Mouse (Mus musculus) hindbrain, embryonic 11.5 days (tissue): ENCODE results near the gene Klrc1. TPM values are rescaled to one million over a fixed set of nuclear protein-coding genes. Genes with fewer than 3 reads are reported as not detected.
"Not testable (repeated sequence)": the region's sequence is repeated elsewhere in the genome, so short reads cannot be mapped to it uniquely, and the experiment has no call there.

Source experiments
- ATAC-seq: fragments of 200-750 bp; cut with Nextera tagmentation; 2 replicates; pipeline ENCODE4 v1.8.0; 2017; ENCODE audit warnings: mild to moderate bottlenecking, moderate TSS enrichment, moderate library complexity; ENCODE audit not compliant: low FRiP score
- DNase-seq: peaks from one replicate; pipeline ENCODE4 v3.0.0-alpha.2; 2015; ENCODE audit warnings: low spot score
- H3K27ac ChIP-seq: fragments of 300-500 bp; sonication (generic); 2 replicates; pipeline ENCODE4 v1.5.1; 2014; ENCODE audit warnings: mild to moderate bottlenecking, low read depth, low read length
- H3K27me3 ChIP-seq: fragments of 300-500 bp; sonication (generic); 2 replicates; pipeline ENCODE4 v1.6.1; 2014; ENCODE audit warnings: mild to moderate bottlenecking, low read length, moderate library complexity, mixed read lengths; ENCODE audit not compliant: control insufficient read depth, insufficient read depth
- H3K36me3 ChIP-seq: fragments of 300-500 bp; sonication (generic); 2 replicates; pipeline ENCODE4 v1.6.1; 2014; ENCODE audit warnings: mild to moderate bottlenecking, low read length, moderate library complexity, mixed read lengths; ENCODE audit not compliant: control insufficient read depth, insufficient read depth
- H3K4me1 ChIP-seq: fragments of 300-500 bp; sonication (generic); replicated peaks from 2 replicates; pipeline ENCODE4 v1.6.1; 2014; ENCODE audit warnings: low read length, mixed read lengths; ENCODE audit not compliant: control insufficient read depth, insufficient read depth
- H3K4me2 ChIP-seq: fragments of 300-500 bp; sonication (generic); replicated peaks from 2 replicates; pipeline ENCODE4 v1.6.1; 2014; ENCODE audit warnings: mild to moderate bottlenecking, low read depth, low read length
- H3K4me3 ChIP-seq: fragments of 300-500 bp; sonication (generic); 2 replicates; pipeline ENCODE4 v1.5.1; 2014; ENCODE audit warnings: low read depth, low read length
- H3K9ac ChIP-seq: fragments of 300-500 bp; sonication (generic); 2 replicates; pipeline ENCODE4 v1.6.1; 2014; ENCODE audit warnings: low read depth, low read length
- H3K9me3 ChIP-seq: fragments of 300-500 bp; sonication (generic); 2 replicates; pipeline ENCODE4 v1.6.1; 2016; ENCODE audit warnings: low read length; ENCODE audit not compliant: control insufficient read depth
- WGBS: fragments of 180-500 bp; shearing (Covaris S2); extraction: QIAGEN DNeasy Blood & Tissue Kit; methylation state at CpG from one replicate; pipeline ENCODE4 v1.1.7; 2014; 5-methylcytosine and 5-hydroxymethylcytosine counted together
- polyA plus RNA-seq: library from polyadenylated mRNA; unstranded; fragments of >200 nt; fragmentation: Nextera tagmentation; extraction: Ambion mirVana; gene quantifications from 2 replicates; pipeline ENCODE4 v1.2.1, GENCODE M21; 2014

Klrc1 gene
- not detected in 2 replicates for polyA plus RNA-seq

DNA sequence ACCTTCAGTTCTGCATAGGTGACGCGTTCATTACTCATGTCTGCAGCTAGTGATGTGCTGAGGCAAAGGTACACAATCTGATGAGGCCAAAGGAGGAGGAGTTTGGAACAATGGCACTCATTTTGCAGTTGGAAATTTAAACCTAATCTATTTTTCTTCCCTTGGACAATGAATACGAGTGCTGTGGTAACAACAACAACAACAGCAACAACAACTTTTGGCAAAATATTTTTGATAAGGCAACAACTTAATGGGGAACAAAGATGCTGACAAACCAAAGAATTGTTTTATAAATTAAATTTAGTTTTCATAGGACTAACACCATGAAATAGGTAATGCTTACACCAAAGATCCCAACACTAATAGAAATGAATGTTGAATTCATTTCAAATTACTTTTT is at the start of gene Klrc1:
Gene Klrc1, minus strand, starts transcription at position 101 of the 400 bp plus-strand sequence.
- Histone ChIP-seq H3K36me3 (no peaks in the 10 kb centered on the region), H3K4me2 (no peak within 1 kb of the TSS), H3K4me1 (no peaks in the 10 kb centered on the region), H3K27me3 (no peaks in the 10 kb centered on the region), H3K9me3 (no peaks in the 10 kb centered on the region), H3K4me3 (no peak within 1 kb of the TSS), H3K27ac (no peak within 1 kb of the TSS), H3K9ac (no peak within 1 kb of the TSS)
- 87% methylated on average over 3 of the region's 3 CpGs for WGBS
- DNase-seq: no peak
- ATAC-seq: no peak

DNA sequence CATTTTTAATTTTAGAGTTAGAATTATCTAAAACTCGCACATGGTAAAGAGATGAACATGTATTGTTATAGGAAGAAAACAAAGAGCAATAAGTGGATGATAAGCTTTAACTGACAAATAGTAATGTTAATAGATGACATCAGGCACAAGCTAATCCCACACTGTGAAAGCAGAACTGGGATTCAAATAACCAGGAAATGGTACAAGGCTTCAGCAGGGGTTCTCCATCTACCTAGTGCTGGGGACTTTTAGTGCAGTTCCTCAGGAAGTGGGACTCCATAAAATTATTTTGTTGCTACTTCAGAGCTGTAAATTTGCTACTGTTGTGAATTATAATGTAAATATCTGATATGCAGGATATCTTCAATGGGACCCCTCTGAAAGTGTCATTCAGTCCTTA is 48.5 kb upstream of the Klrc1 start:
- H3K9me3 ChIP-seq: no peaks in the 10 kb centered on the region
- no peak overlapping the region for H3K27ac ChIP-seq
- 90% methylated on average over 1 of the region's 1 CpGs for WGBS
- no peaks in the 10 kb centered on the region for H3K4me1 ChIP-seq
- H3K4me2 ChIP-seq: no peak overlapping the region
- H3K27me3 ChIP-seq: no peaks in the 10 kb centered on the region
- no peak overlapping the region for H3K4me3 ChIP-seq
- ATAC-seq (no peak), DNase-seq (no peak)
- H3K9ac ChIP-seq: no peak overlapping the region
- H3K36me3 ChIP-seq: no peaks in the 10 kb centered on the region

DNA sequence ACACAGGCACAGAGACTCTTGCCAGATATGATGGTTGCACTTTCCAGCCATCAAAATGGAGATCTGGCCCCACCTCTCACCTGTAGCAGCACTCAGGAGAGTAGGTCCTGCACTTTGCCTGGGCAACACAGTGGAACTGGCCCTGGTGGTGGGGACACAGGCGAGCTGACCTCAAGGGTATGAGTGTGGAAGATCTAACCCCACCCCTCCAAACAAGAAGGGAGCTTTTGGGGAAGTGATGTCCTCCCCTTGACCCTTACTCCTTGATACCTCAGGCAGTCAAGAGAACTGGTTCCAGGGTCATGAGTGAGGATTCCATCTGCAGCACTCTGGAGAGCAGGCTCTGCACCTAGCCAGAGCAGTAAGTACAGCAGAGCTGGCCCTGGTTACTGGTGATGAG is 42.6 kb upstream of the Klrc1 start:
- Histone ChIP-seq H3K4me1 (no peaks in the 10 kb centered on the region), H3K4me3 (no peak overlapping the region), H3K27me3 (no peaks in the 10 kb centered on the region), H3K9ac (no peak overlapping the region), H3K9me3 (no peaks in the 10 kb centered on the region), H3K4me2 (no peak overlapping the region), H3K36me3 (no peaks in the 10 kb centered on the region), H3K27ac (no peak overlapping the region)
- ATAC-seq (0 out of 2 replicates have a peak, but pooled peaks have one; percentile 11), DNase-seq (no peak)
- WGBS: 56% methylated on average over 1 of the region's 1 CpGs

DNA sequence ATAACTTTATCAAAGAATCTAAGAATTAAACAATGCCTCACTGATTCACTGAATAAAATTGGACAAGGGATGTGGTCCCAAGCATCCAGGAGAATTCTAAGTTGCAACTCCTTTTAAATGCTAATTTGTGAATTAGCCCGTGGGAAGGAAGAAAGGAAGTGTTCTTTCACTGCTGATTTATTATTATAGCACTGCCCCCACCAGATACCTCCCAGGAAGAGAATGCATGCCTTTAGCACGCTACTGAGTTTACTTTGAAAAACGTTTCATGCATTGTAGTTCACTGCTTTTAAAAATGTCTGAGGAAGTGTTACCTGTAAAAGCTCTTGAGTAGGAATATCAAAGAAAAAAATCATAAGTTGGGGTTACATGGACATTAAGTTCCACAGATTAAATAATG is 41.7 kb upstream of the Klrc1 start:
- Histone ChIP-seq H3K4me3 (no peak overlapping the region), H3K27ac (no peak overlapping the region), H3K36me3 (no peaks in the 10 kb centered on the region), H3K27me3 (no peaks in the 10 kb centered on the region), H3K9ac (no peak overlapping the region), H3K4me2 (no peak overlapping the region), H3K9me3 (no peaks in the 10 kb centered on the region), H3K4me1 (no peaks in the 10 kb centered on the region)
- DNase-seq (no peak), ATAC-seq (peak; percentile 45; the same call in 1 of the 2 replicates)
- 25% methylated on average over 3 of the region's 3 CpGs for WGBS

DNA sequence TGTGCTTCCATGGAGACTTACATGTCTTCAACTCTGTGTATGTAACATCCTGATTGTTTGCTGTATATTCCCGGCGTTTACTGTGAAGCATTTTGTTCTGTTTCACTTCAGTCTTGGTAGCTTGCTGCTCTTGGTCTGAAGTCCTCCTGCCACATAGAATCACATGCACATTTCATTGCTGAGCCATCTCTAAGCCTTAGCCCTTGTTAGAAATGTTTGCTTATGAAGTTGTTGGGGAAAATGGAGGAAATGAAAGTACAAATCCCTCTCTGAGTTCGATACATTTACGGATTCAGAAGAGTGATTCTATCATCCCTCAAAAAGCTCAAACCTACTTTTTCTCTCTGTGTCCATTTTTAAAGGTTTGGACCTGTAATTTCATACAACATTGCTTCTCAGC is 38.3 kb upstream of the Klrc1 start, which contains the start of gene Klri1:
Gene Klri1, minus strand, starts transcription at position 101 of the 400 bp plus-strand sequence.
- WGBS: 92% methylated on average over 4 of the region's 4 CpGs
- no peaks in the 10 kb centered on the region for H3K4me1 ChIP-seq
- H3K9me3 ChIP-seq: no peaks in the 10 kb centered on the region
- no peak within 1 kb of the TSS for H3K4me3 ChIP-seq
- no peaks in the 10 kb centered on the region for H3K27me3 ChIP-seq
- H3K36me3 ChIP-seq: no peaks in the 10 kb centered on the region
- ATAC-seq: no peak
- no peak within 1 kb of the TSS for H3K27ac ChIP-seq
- no peak within 1 kb of the TSS for H3K4me2 ChIP-seq
- H3K9ac ChIP-seq: no peak within 1 kb of the TSS
- DNase-seq: no peak

DNA sequence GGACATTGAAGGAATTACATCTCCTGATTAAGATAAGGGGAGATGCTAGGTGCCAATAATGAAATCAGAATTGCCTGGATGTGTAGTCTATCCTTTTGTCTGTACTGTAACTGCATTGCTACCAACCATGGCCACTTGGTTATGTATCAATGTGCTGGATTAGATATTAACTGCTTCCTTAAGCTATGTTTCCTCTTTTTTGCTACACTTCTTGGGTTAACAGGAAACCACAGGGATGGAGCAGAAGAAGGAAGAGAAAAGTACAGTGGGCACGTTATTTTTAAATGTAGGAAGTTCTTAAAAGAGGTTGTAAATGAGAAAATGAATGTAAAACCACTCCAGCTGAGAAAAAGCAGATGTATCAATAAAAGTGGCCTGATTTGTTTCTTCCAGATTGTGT is 34.8 kb upstream of the Klrc1 start:
- no peak overlapping the region for H3K4me3 ChIP-seq
- H3K4me1 ChIP-seq: no peaks in the 10 kb centered on the region
- no peak overlapping the region for H3K27ac ChIP-seq
- H3K9me3 ChIP-seq: no peaks in the 10 kb centered on the region
- WGBS: 56% methylated on average over 1 of the region's 1 CpGs
- H3K9ac ChIP-seq: no peak overlapping the region
- no peak overlapping the region for H3K4me2 ChIP-seq
- no peaks in the 10 kb centered on the region for H3K36me3 ChIP-seq
- no peaks in the 10 kb centered on the region for H3K27me3 ChIP-seq
- ATAC-seq: no peak
- DNase-seq: no peak

DNA sequence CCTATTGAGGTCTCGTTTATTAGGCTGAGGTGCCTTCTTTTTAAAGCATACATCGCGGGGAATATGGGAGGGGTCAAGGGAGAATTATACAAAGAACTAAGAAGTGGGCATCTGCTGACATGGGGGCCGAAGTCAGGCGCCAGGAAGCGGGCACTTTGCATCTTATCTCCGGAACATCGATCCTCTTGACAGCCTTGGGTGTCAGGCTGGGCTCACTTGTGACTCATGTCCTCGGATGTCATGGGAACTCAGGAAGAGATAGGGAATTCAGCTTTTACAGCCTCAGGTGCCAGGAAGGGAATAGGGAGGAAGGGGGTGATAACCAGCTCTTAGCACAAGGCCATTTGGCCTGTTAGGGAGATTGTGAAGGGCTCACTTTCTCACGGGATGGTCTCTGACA is 12.7 kb upstream of the Klrc1 start:
- not testable (repeated sequence) for H3K4me1 ChIP-seq

DNA sequence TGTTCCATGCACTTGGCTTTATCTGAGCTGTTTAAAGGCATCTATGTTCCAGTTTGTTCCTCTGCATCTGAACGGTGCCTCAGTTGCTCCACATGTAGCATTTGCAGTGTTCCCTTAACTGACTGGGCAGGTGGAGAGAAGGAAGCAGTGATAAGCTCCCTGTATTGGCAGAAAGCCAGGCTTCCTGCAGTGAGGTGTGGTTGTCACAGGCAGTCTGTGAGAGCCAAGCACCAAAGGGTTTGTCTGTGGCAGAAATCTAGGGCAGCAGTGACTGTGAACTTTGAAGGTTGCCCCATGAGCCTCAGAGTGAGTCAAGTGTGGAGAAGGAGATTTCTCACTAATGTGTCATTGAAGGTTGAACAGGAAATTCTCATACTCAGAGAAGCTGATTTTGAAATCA is 1.6 kb upstream of the Klrc1 start:
- H3K36me3 ChIP-seq: no peaks in the 10 kb centered on the region
- H3K4me2 ChIP-seq: no peak overlapping the region
- no peaks in the 10 kb centered on the region for H3K4me1 ChIP-seq
- ATAC-seq (no peak), DNase-seq (no peak)
- no peak overlapping the region for H3K9ac ChIP-seq
- no peaks in the 10 kb centered on the region for H3K27me3 ChIP-seq
- no peak overlapping the region for H3K27ac ChIP-seq
- H3K4me3 ChIP-seq: no peak overlapping the region
- WGBS: 70% methylated on average over 1 of the region's 1 CpGs
- no peaks in the 10 kb centered on the region for H3K9me3 ChIP-seq

More for the DNA sequence above, 12.7 kb upstream of the Klrc1 start:
- H3K4me3 ChIP-seq, DNase-seq, H3K27ac ChIP-seq, H3K4me2 ChIP-seq, H3K27me3 ChIP-seq, H3K9ac ChIP-seq, H3K36me3 ChIP-seq, H3K9me3 ChIP-seq, ATAC-seq: not testable (repeated sequence)
- WGBS: 89% methylated on average over 10 of the region's 10 CpGs

DNA sequence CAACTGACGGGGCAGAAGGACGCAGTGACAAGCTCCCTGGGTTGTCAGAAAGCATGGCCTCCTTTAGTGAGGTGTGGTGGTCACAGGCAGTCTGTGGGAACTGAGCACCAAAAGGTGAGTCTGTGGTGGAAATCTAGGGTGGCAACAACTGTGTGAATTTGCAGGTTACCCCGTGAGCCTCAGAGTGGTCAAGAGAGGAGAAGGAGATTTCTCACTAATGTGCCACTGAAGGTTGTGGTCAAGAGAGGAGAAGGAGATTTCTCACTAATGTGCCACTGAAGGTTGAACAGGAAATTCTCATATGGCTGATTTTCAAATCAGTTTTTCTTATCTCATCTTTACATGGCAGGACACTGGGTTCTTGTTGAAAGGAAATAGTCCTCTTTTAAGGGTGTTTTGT is 17.5 kb downstream of the Klrc1 start:
- WGBS: no CpG with 5 or more reads among the region's 3 CpGs
- not testable (repeated sequence) for H3K4me3 ChIP-seq, H3K4me2 ChIP-seq, ATAC-seq, H3K27me3 ChIP-seq, H3K4me1 ChIP-seq, H3K9ac ChIP-seq, DNase-seq, H3K27ac ChIP-seq, H3K36me3 ChIP-seq, H3K9me3 ChIP-seq
